Mouse (Mus musculus): ENCODE data around the gene Cachd1. TPM values are rescaled to one million over a fixed set of nuclear protein-coding genes. Genes with fewer than 3 reads are reported as not detected.

The Cachd1 gene
- polyA plus RNA-seq, 1 experiment from 2014 or later, result 34.7 TPM

GRCm38 (mm10) chr4:100776871-100777375 is 448 bp downstream of the Cachd1 start:
- Histone ChIP-seq H3K4me3 (peak overlapping the region; percentile 91), H3K9ac (peak overlapping the region; percentile 95), H3K27ac (peak overlapping the region; percentile 93), H3K36me3 (no peaks in the 10 kb centered on the region), H3K27me3 (no peaks in the 10 kb centered on the region), H3K4me1 (peaks cover 38% of the 10 kb centered on the region), H3K9me3 (replicated peaks) (no peaks in the 10 kb centered on the region; the same call in 1 of the 2 replicates), H3K4me2 (replicated peaks) (peak overlapping the region; percentile 82)
- peak; percentile 65 for ATAC-seq (ENCODE audit: low FRiP score)
- WGBS, result under 1% methylated on average over 65 of the region's 68 CpGs

GRCm38 (mm10) chr4:100777376-100778041 is 1.0 kb downstream of the Cachd1 start:
- Histone ChIP-seq H3K4me3 (peak overlapping the region; percentile 91), H3K27ac (peak overlapping the region; percentile 93), H3K4me2 (replicated peaks) (peak overlapping the region; percentile 82), H3K9ac (peak overlapping the region; percentile 95), H3K4me1 (peaks cover 41% of the 10 kb centered on the region), H3K36me3 (no peaks in the 10 kb centered on the region), H3K9me3 (replicated peaks) (no peaks in the 10 kb centered on the region; the same call in 1 of the 2 replicates), H3K27me3 (no peaks in the 10 kb centered on the region)
- ATAC-seq (ENCODE audit: low FRiP score), result peak; percentile 67
- under 1% methylated on average over 42 of the region's 42 CpGs for WGBS

GRCm38 (mm10) chr4:100778082-100778481 is 1.6 kb downstream of the Cachd1 start:
- Histone ChIP-seq H3K9me3 (replicated peaks) (no peaks in the 10 kb centered on the region; the same call in 1 of the 2 replicates), H3K36me3 (no peaks in the 10 kb centered on the region), H3K27me3 (no peaks in the 10 kb centered on the region), H3K4me3 (peak overlapping the region; percentile 91), H3K4me1 (peaks cover 41% of the 10 kb centered on the region), H3K27ac (peak overlapping the region; percentile 93), H3K9ac (peak overlapping the region; percentile 95), H3K4me2 (replicated peaks) (peak overlapping the region; percentile 82)
- under 1% methylated on average over 16 of the region's 16 CpGs for WGBS
- no peak for ATAC-seq (ENCODE audit: low FRiP score)

- H3K4me3 ChIP-seq, result peak overlapping the region; percentile 91
- H3K9ac ChIP-seq, result peak overlapping the region; percentile 95
- peak overlapping the region; percentile 82 for H3K4me2 ChIP-seq (replicated peaks)
- peaks cover 44% of the 10 kb centered on the region for H3K4me1 ChIP-seq
- WGBS, result 7% methylated on average over 4 of the region's 4 CpGs
- ATAC-seq (ENCODE audit: low FRiP score), result no peak
- no peaks in the 10 kb centered on the region for H3K9me3 ChIP-seq (replicated peaks)
- no peak overlapping the region for H3K27ac ChIP-seq
- no peaks in the 10 kb centered on the region for H3K36me3 ChIP-seq
- H3K27me3 ChIP-seq, result no peaks in the 10 kb centered on the region
Measured at GRCm38 (mm10) chr4:100779023-100779422, 2.5 kb downstream of the Cachd1 start.

- no peak for ATAC-seq (ENCODE audit: low FRiP score)
- H3K4me2 ChIP-seq (replicated peaks), result peak overlapping the region; percentile 82
- 8% methylated on average over 5 of the region's 5 CpGs for WGBS
- peaks cover 44% of the 10 kb centered on the region for H3K4me1 ChIP-seq
- peak overlapping the region; percentile 91 for H3K4me3 ChIP-seq
- no peak overlapping the region for H3K27ac ChIP-seq
- H3K9me3 ChIP-seq (replicated peaks), result no peaks in the 10 kb centered on the region
- H3K9ac ChIP-seq, result peak overlapping the region; percentile 95
- no peaks in the 10 kb centered on the region for H3K27me3 ChIP-seq
- H3K36me3 ChIP-seq, result no peaks in the 10 kb centered on the region
Measured at GRCm38 (mm10) chr4:100779695-100780094, 3.2 kb downstream of the Cachd1 start.

- 55% methylated on average over 6 of the region's 6 CpGs for WGBS
- Histone ChIP-seq H3K27me3 (no peaks in the 10 kb centered on the region), H3K4me1 (peaks cover 43% of the 10 kb centered on the region), H3K9ac (no peak overlapping the region), H3K36me3 (no peaks in the 10 kb centered on the region), H3K27ac (no peak overlapping the region), H3K4me3 (no peak overlapping the region), H3K9me3 (replicated peaks) (no peaks in the 10 kb centered on the region), H3K4me2 (replicated peaks) (no peak overlapping the region)
- ATAC-seq (ENCODE audit: low FRiP score), result no peak
Measured at GRCm38 (mm10) chr4:100780911-100781310, 4.4 kb downstream of the Cachd1 start.

- no peak for ATAC-seq (ENCODE audit: low FRiP score)
- Histone ChIP-seq H3K4me1 (peaks cover 39% of the 10 kb centered on the region), H3K4me2 (replicated peaks) (no peak overlapping the region), H3K27ac (no peak overlapping the region), H3K27me3 (no peaks in the 10 kb centered on the region), H3K36me3 (no peaks in the 10 kb centered on the region), H3K9me3 (replicated peaks) (no peaks in the 10 kb centered on the region), H3K9ac (no peak overlapping the region), H3K4me3 (no peak overlapping the region)
- 76% methylated on average over 8 of the region's 8 CpGs for WGBS
Measured at GRCm38 (mm10) chr4:100782348-100782747, 5.9 kb downstream of the Cachd1 start.

- Histone ChIP-seq H3K4me1 (peaks cover 39% of the 10 kb centered on the region), H3K27me3 (no peaks in the 10 kb centered on the region), H3K9me3 (replicated peaks) (no peaks in the 10 kb centered on the region), H3K4me3 (no peak overlapping the region), H3K9ac (no peak overlapping the region), H3K4me2 (replicated peaks) (no peak overlapping the region), H3K36me3 (no peaks in the 10 kb centered on the region), H3K27ac (no peak overlapping the region)
- ATAC-seq (ENCODE audit: low FRiP score), result no peak
- 77% methylated on average over 3 of the region's 3 CpGs for WGBS
Measured at GRCm38 (mm10) chr4:100782891-100783290, 6.4 kb downstream of the Cachd1 start.

- no peak overlapping the region for H3K9ac ChIP-seq
- no peaks in the 10 kb centered on the region for H3K27me3 ChIP-seq
- WGBS, result 82% methylated on average over 3 of the region's 3 CpGs
- H3K36me3 ChIP-seq, result no peaks in the 10 kb centered on the region
- peaks cover 9% of the 10 kb centered on the region for H3K4me1 ChIP-seq
- no peak overlapping the region for H3K4me2 ChIP-seq (replicated peaks)
- ATAC-seq (ENCODE audit: low FRiP score), result no peak
- no peak overlapping the region for H3K4me3 ChIP-seq
- H3K27ac ChIP-seq, result 0 out of 2 replicates have a peak overlapping the region, but pooled peaks have one; percentile 25
- no peaks in the 10 kb centered on the region for H3K9me3 ChIP-seq (replicated peaks)
Measured at GRCm38 (mm10) chr4:100787201-100787600, 10.7 kb downstream of the Cachd1 start.

- Histone ChIP-seq H3K9ac (no peak overlapping the region), H3K36me3 (no peaks in the 10 kb centered on the region), H3K27me3 (no peaks in the 10 kb centered on the region), H3K4me2 (replicated peaks) (no peak overlapping the region), H3K27ac (no peak overlapping the region), H3K9me3 (replicated peaks) (no peaks in the 10 kb centered on the region), H3K4me1 (peaks cover 23% of the 10 kb centered on the region), H3K4me3 (no peak overlapping the region)
- 77% methylated on average over 5 of the region's 5 CpGs for WGBS
- no peak for ATAC-seq (ENCODE audit: low FRiP score)
Measured at GRCm38 (mm10) chr4:100790176-100790575, 13.7 kb downstream of the Cachd1 start.

- H3K9ac ChIP-seq, result no peak overlapping the region
- H3K4me1 ChIP-seq, result peaks cover 47% of the 10 kb centered on the region
- no peak overlapping the region for H3K4me2 ChIP-seq (replicated peaks)
- WGBS, result 5% methylated on average over 2 of the region's 2 CpGs
- H3K27ac ChIP-seq, result no peak overlapping the region
- H3K27me3 ChIP-seq, result no peaks in the 10 kb centered on the region
- no peaks in the 10 kb centered on the region for H3K9me3 ChIP-seq (replicated peaks)
- no peak for ATAC-seq (ENCODE audit: low FRiP score)
- no peaks in the 10 kb centered on the region for H3K36me3 ChIP-seq
- H3K4me3 ChIP-seq, result no peak overlapping the region
Measured at GRCm38 (mm10) chr4:100793147-100793546, 16.7 kb downstream of the Cachd1 start.

- Histone ChIP-seq H3K27ac (no peak overlapping the region), H3K4me1 (peaks cover 51% of the 10 kb centered on the region)
- ATAC-seq (ENCODE audit: low FRiP score), result no peak
Measured at GRCm38 (mm10) chr4:100795523-100795922, 19.0 kb downstream of the Cachd1 start.

More at GRCm38 (mm10) chr4:100795523-100795922, 19.0 kb downstream of the Cachd1 start:
- no peak overlapping the region for H3K4me2 ChIP-seq (replicated peaks)
- H3K27me3 ChIP-seq, result no peaks in the 10 kb centered on the region
- no peaks in the 10 kb centered on the region for H3K9me3 ChIP-seq (replicated peaks)
- no peak overlapping the region for H3K4me3 ChIP-seq
- no peak overlapping the region for H3K9ac ChIP-seq
- 21% methylated on average over 5 of the region's 5 CpGs for WGBS
- H3K36me3 ChIP-seq, result no peaks in the 10 kb centered on the region

Measured in hindbrain, embryonic 12.5 days (tissue).